Mouse (Mus musculus) cerebellum, adult 11-12 months (tissue): Measurements from ENCODE around the gene Oma1.

Source experiments
- DNase-seq: peaks from one replicate; pipeline ENCODE4 v3.0.0; 2022

The Oma1 gene

DNA sequence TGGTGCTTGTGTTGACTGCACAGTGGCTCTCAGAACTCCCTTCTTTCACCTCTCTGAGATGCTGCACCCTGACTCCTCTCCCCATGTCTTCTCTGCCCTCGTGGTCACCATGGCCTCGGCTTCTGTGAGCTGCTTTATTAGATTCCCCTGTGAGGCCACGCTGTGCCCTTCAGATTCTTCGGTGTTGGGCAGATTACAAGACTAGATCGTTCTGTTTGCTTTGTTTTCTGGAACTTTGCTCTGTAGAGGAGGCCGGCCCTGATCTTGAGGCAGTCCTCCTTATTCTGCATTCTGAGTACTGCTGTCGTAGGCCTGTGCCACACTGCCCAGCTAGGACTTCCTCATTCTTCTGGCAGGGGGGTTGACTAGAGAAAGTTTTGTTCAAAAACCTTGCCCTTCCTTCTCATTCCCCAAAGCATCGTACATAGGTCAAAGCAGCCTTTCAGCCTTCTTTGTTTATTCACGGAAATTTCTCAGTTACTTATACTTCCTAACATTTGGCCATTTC, 45.4 kb downstream of the Oma1 start:
- no peak for DNase-seq

DNA sequence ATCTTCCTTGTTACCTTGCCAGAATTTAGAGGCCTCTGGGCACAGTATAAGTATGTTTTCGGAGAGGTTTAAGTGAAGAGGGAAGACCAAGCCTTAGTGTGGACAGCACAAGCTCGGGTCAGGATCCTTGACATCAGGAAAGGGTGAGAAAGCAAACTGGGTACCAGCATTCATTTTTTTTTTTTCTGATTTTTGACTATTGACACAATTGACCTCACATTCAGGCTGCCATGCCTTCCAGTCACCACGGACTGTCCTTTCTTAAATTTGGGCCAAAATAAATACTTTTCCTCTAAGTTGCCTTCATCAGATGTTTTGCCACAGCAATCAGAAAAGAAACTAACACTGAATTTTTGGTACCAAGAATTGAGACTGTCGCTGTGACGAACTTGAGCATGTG, 68.6 kb downstream of the Oma1 start:
- no peak for DNase-seq

DNA sequence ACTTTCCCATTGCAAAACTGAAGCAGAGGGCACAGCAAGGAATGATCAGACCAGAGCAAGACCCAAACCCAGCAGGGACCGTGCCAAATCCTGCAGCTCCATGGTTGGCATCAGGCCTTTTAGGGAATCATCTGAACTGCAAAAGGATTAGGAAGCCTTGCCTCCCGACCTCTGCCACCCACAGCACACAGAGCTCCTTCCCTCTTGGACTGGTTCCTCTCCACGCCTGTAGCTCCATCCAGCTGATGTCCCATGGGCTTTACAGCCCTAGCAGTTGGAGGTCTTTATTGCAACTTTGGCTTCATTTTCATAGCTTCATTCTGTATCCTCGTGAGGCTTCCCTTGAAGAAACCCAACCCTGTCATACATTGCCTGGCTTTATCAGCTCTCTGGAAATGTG, 71.4 kb downstream of the Oma1 start:
- no peak for DNase-seq

GRCm38 (mm10) chr4:103385835-103386787, 72.5 kb downstream of the Oma1 start:
- no peak for DNase-seq

- DNase-seq: no peak
These were observed 73.7 kb downstream of the Oma1 start for GRCm38 (mm10) chr4:103387292-103387691.

GRCm38 (mm10) chr4:103388530-103389178, 75.0 kb downstream of the Oma1 start:
- DNase-seq: no peak

DNA sequence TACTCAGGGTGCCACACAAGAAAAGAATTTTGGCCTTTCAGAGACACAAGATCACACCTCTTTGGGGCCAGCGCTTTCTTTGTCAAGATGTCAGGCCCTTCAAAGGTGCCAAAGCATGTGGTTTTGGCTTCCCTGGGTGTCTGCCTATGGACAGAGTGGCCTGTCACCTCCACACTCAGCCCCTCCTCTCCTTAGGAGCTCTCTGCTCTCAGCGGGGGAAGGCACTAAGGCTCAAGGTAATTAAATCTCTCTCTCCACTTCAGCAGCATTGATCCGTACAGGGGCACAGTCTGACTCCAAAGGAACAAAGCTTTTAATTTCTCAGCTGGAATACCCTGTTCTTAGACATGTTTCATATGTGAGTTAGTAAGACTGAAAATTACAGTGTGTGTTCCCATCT, 76.0 kb downstream of the Oma1 start:
- DNase-seq: no peak

DNA sequence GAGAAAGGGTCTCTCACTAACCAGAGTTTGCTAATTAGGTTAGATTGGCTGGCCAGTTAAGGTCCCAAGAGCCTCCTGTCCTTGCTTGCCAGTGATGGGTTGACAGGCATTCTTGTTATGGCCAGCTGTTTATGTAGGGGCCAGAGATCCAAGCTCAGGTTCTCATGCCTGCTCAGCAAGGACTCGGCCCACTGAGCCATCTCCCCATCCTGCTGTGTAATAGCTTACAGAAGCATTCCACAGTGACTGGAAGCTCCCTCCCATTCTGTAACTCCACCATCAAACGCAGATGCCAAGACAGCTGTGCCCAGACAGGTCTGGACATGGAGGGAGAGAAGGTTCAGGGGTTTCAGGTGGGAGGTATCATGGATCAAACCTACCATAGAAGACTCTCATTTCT, 76.9 kb downstream of the Oma1 start:
- DNase-seq: no peak

GRCm38 (mm10) chr4:103395066-103395465, 81.5 kb downstream of the Oma1 start:
- DNase-seq: no peak

GRCm38 (mm10) chr4:103395905-103396304, 82.3 kb downstream of the Oma1 start:
- DNase-seq: no peak

DNA sequence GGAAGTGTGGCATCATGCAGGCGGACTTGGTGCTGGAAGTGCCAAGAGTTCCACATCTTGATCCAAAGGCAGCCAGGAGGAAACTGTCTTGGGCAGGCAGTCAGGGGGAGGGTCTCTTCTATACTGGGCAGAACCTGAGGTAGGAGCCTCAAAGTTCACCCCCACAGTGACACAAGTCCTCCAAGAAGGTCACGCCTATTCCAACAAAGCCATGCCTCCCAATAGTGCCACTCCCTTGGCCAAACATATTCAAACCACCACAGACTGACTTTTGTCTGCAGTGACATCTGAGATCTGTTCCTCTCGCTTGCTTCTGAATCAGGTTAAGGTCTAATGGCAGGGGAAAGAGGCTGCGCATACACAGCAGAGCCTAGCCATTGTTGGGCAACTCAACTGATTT, 83.3 kb downstream of the Oma1 start:
- DNase-seq: no peak

DNA sequence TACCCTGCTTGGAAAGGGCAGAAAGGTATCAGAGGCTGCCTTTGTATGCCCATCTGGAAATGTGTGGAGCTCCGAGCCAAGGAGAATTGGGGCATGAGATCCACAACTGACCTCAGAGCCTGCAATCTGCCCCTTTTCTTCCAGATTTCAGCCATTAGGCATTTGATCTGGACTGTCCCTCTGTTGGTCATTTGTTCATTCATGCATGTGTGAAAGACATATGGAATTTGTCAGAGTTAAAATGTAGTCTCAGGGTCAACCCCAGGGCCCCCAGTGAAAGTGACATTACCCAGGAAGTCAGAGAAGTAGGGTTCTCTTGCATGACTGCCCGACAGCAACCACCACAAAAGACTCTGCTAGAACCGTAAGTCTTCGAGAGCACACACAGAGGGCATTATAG, 89.0 kb downstream of the Oma1 start:
- DNase-seq: peak; percentile 4

- no peak for DNase-seq
These were observed 91.7 kb downstream of the Oma1 start for GRCm38 (mm10) chr4:103405321-103405720.

DNA sequence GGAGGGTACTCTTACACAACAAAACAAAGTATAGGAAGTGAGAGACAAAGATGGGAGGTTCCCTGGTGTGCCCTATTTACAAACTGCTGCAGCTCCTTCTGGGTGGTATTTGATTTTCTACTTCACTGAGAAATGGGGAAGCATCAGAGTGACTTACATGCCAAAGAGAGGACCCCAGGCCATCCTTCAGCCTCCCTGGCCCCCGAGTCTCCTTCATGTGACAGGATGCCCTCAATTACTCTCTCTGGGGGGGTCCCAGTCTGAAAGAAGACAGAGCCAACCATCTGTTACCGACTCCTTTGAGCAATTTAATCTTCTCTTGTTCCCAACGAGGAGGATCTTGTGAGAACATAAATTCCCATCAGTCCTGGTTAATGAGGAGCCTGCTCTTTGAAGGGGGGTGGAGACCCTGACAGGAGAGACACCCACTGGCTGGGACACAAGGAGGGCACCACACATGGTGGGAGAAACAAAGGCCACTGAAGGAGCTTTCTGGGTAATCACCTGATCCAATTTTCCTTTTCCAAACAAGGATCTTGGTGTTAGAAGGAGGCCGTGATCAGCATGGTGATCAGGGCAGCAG, 96.7 kb downstream of the Oma1 start:
- no peak for DNase-seq
